Mouse (Mus musculus): ENCODE measurements around the gene Pdzd9.
A peak's percentile ranks its signal among the peaks of the same experiment; 100 is the strongest.

The Pdzd9 gene

GRCm38 (mm10) chr7:120635362-120635781 is 34.8 kb downstream of the Pdzd9 start:
- DNase-seq (ENCODE audit: low spot score in 2 of 2), result no peak

GRCm38 (mm10) chr7:120634711-120635361 is 35.3 kb downstream of the Pdzd9 start, which contains the start of gene Uqcrc2:
Gene Uqcrc2, plus strand, starts transcription at chr7:120635176.
- DNase-seq (ENCODE audit: low spot score in 2 of 2), result peak; percentile 85 to 92

- DNase-seq (ENCODE audit: low spot score in 2 of 2), result no peak
Observed at GRCm38 (mm10) chr7:120634301-120634700, 35.8 kb downstream of the Pdzd9 start.

- DNase-seq (ENCODE audit: low spot score in 2 of 2), result no peak
Observed at GRCm38 (mm10) chr7:120632518-120632917, 37.6 kb downstream of the Pdzd9 start.

GRCm38 (mm10) chr7:120620841-120621240 is 49.3 kb downstream of the Pdzd9 start:
- no peak for DNase-seq (ENCODE audit: low spot score in 2 of 2)

GRCm38 (mm10) chr7:120620075-120620771 is 49.9 kb downstream of the Pdzd9 start:
- no peak for DNase-seq (ENCODE audit: low spot score in 2 of 2)

Data from spleen, postnatal 4 days (tissue).